Mouse (Mus musculus): ENCODE results near the gene Mrpl43. TPM values are rescaled to one million over a fixed set of nuclear protein-coding genes. Genes with fewer than 3 reads are reported as not detected.

The Mrpl43 gene
- polyA plus RNA-seq, 1 experiment from 2014 or later, result 81.8 TPM

DNA sequence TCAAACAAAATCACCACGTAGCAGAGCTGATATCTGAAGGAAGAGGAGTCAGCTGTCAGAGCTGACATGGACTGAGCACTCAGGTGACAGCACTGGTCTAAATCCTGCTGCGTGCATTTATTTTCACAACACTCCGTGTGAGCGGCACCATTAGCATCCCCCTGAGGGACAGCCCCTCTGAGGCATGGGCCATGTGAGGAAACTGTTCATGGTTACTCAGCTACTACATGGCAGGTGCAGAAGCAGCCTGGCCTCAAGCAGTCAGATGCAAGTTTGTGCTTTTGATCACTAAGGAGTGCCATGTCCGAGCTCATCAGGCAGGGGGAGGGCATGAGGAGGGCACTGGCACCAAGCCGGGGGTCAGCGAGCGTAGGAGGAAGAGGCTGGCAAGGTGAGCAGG lies 6.6 kb downstream of the Mrpl43 start:
- no peak overlapping the region for H3K27ac ChIP-seq (ENCODE audit: low read length)
- H3K27me3 ChIP-seq (replicated peaks; ENCODE audit: control insufficient read depth, insufficient read depth, low read length), result no peaks in the 10 kb centered on the region
- no peak overlapping the region for H3K4me3 ChIP-seq (replicated peaks; ENCODE audit: low read length)
- peaks cover 22% of the 10 kb centered on the region for H3K36me3 ChIP-seq (ENCODE audit: control insufficient read depth, insufficient read depth)
- ATAC-seq, result no peak
- H3K9me3 ChIP-seq (ENCODE audit: control insufficient read depth, low read length), result no peaks in the 10 kb centered on the region
- no peaks in the 10 kb centered on the region for H3K4me1 ChIP-seq (replicated peaks; ENCODE audit: control insufficient read depth, insufficient read depth, low read length)
- H3K4me2 ChIP-seq (ENCODE audit: low read length), result no peak overlapping the region
- H3K9ac ChIP-seq (replicated peaks; ENCODE audit: low read depth, low read length), result no peak overlapping the region
- 95% methylated on average over 8 of the region's 8 CpGs for WGBS

DNA sequence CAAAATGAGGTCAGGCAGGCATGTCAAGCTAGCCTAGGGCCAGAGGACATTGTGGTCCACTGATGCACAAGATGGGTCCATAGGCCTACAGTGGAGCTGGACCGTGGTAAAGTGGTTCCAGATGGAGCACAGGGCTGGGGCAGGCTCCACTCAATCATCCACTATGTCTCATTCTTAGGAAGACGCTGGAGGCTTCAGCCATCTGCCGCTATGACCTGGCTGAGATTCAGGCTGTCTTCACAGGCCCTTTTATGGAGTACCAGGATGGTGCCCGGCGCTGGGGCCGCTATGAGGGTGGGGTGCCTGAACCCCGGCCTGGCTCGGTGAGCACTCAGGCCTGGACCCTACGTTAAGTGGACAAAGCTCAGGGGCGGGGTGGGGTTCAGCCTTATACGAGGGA lies 8.5 kb downstream of the Mrpl43 start:
- Histone ChIP-seq H3K9ac (replicated peaks; ENCODE audit: low read depth, low read length) (no peak overlapping the region), H3K27me3 (replicated peaks; ENCODE audit: control insufficient read depth, insufficient read depth, low read length) (no peaks in the 10 kb centered on the region), H3K27ac (ENCODE audit: low read length) (no peak overlapping the region), H3K4me3 (replicated peaks; ENCODE audit: low read length) (no peak overlapping the region), H3K4me1 (replicated peaks; ENCODE audit: control insufficient read depth, insufficient read depth, low read length) (no peaks in the 10 kb centered on the region), H3K4me2 (ENCODE audit: low read length) (no peak overlapping the region), H3K9me3 (ENCODE audit: control insufficient read depth, low read length) (no peaks in the 10 kb centered on the region), H3K36me3 (ENCODE audit: control insufficient read depth, insufficient read depth) (peaks cover 22% of the 10 kb centered on the region)
- ATAC-seq, result no peak
- WGBS, result 91% methylated on average over 11 of the region's 11 CpGs

GRCm38 (mm10) chr19:44992712-44993111 lies 13.5 kb downstream of the Mrpl43 start:
- no peaks in the 10 kb centered on the region for H3K9me3 ChIP-seq (ENCODE audit: control insufficient read depth, low read length)
- no peak overlapping the region for H3K4me2 ChIP-seq (ENCODE audit: low read length)
- H3K9ac ChIP-seq (replicated peaks; ENCODE audit: low read depth, low read length), result no peak overlapping the region
- no peak overlapping the region for H3K4me3 ChIP-seq (replicated peaks; ENCODE audit: low read length)
- peaks cover 3% of the 10 kb centered on the region; the same call in 1 of the 2 replicates for H3K36me3 ChIP-seq (ENCODE audit: control insufficient read depth, insufficient read depth)
- WGBS, result 67% methylated on average over 7 of the region's 7 CpGs
- no peak for ATAC-seq
- H3K27ac ChIP-seq (ENCODE audit: low read length), result no peak overlapping the region
- H3K27me3 ChIP-seq (replicated peaks; ENCODE audit: control insufficient read depth, insufficient read depth, low read length), result no peaks in the 10 kb centered on the region
- peaks cover 33% of the 10 kb centered on the region for H3K4me1 ChIP-seq (replicated peaks; ENCODE audit: control insufficient read depth, insufficient read depth, low read length)

GRCm38 (mm10) chr19:44992246-44992645 lies 14.0 kb downstream of the Mrpl43 start:
- no peak overlapping the region for H3K4me2 ChIP-seq (ENCODE audit: low read length)
- no peak overlapping the region for H3K9ac ChIP-seq (replicated peaks; ENCODE audit: low read depth, low read length)
- H3K27ac ChIP-seq (ENCODE audit: low read length), result no peak overlapping the region
- 61% methylated on average over 7 of the region's 7 CpGs for WGBS
- peaks cover 38% of the 10 kb centered on the region for H3K4me1 ChIP-seq (replicated peaks; ENCODE audit: control insufficient read depth, insufficient read depth, low read length)
- H3K4me3 ChIP-seq (replicated peaks; ENCODE audit: low read length), result no peak overlapping the region
- H3K9me3 ChIP-seq (ENCODE audit: control insufficient read depth, low read length), result no peaks in the 10 kb centered on the region
- no peak for ATAC-seq
- peaks cover 3% of the 10 kb centered on the region; the same call in 1 of the 2 replicates for H3K36me3 ChIP-seq (ENCODE audit: control insufficient read depth, insufficient read depth)
- no peaks in the 10 kb centered on the region for H3K27me3 ChIP-seq (replicated peaks; ENCODE audit: control insufficient read depth, insufficient read depth, low read length)

DNA sequence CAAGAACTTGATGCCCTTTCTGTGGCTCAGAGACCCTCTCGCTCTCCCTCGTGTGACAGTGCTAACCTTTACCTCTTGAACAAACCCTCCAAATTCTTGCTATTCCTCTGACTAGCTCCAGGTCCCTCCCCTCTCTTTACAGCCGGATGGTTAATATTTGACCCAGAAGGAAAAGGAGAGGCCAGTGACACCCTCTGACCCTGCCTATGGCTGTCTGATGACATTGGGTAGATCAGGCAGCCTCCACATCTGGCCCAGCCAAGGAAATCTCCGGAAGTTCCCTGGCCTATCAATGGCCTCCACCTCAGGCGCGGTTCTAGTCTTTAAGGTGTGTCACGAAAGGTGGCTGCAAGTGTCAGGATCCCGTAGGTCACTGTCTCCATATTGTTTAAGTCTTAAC lies 15.2 kb downstream of the Mrpl43 start:
- H3K4me1 ChIP-seq (replicated peaks; ENCODE audit: control insufficient read depth, insufficient read depth, low read length), result peaks cover 39% of the 10 kb centered on the region
- H3K27me3 ChIP-seq (replicated peaks; ENCODE audit: control insufficient read depth, insufficient read depth, low read length), result no peaks in the 10 kb centered on the region
- H3K9me3 ChIP-seq (ENCODE audit: control insufficient read depth, low read length), result no peaks in the 10 kb centered on the region
- no peaks in the 10 kb centered on the region for H3K36me3 ChIP-seq (ENCODE audit: control insufficient read depth, insufficient read depth)
- ATAC-seq, result no peak
- no peak overlapping the region; the same call in 1 of the 2 replicates for H3K4me2 ChIP-seq (ENCODE audit: low read length)
- H3K9ac ChIP-seq (replicated peaks; ENCODE audit: low read depth, low read length), result no peak overlapping the region
- H3K4me3 ChIP-seq (replicated peaks; ENCODE audit: low read length), result no peak overlapping the region
- WGBS, result 84% methylated on average over 8 of the region's 8 CpGs
- no peak overlapping the region for H3K27ac ChIP-seq (ENCODE audit: low read length)

DNA sequence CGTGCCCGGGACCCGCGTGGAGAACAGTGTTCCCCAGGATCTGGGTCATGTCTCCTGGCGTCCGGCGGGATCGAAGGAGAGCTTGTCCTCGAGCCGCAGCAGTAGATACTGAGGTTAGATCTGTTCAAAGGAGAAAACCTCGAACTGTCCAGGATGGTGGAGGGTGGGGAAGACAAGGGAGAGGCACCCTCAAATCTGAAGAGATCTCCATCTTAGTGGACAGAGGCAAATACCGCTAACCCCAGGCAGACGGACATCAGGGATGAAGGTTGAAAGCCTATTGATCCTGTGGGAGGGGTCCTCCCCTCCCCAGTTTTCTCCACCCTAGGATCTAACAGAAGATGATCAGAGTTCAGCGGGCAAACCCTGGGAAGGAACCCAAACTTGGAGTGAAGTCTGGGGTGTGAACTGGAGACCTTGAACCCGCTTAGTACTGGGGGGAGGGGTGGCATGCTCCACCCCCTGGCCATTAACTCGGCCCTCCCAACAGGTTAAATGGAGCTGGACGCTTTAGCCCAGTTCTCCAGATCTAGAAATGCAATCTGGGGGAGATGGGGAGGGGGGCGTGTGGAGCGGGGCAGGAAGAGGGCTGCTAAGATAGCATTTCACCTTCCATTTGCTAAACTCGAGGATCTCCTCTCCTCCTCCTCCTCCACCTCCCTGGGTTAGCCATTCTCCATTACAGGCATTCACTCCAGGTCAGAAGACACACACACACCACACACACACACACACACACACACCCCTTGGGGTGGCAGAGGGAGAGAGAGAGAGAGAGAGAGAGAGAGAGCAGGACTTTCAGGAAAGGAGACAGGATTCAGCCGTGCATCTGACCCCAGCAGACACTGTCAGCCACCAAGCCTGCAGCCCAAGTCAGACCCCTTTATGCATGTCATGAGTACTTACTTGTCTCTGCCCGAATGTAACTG lies 16.4 kb downstream of the Mrpl43 start:
- WGBS, result 5% methylated on average over 22 of the region's 22 CpGs
- Histone ChIP-seq H3K36me3 (ENCODE audit: control insufficient read depth, insufficient read depth) (no peaks in the 10 kb centered on the region), H3K27me3 (replicated peaks; ENCODE audit: control insufficient read depth, insufficient read depth, low read length) (no peaks in the 10 kb centered on the region), H3K9ac (replicated peaks; ENCODE audit: low read depth, low read length) (peak overlapping the region; percentile 90), H3K9me3 (ENCODE audit: control insufficient read depth, low read length) (no peaks in the 10 kb centered on the region), H3K4me2 (ENCODE audit: low read length) (peak overlapping the region; percentile 88), H3K4me3 (replicated peaks; ENCODE audit: low read length) (peak overlapping the region; percentile 79), H3K4me1 (replicated peaks; ENCODE audit: control insufficient read depth, insufficient read depth, low read length) (peaks cover 39% of the 10 kb centered on the region), H3K27ac (ENCODE audit: low read length) (peak overlapping the region; percentile 35; the same call in 1 of the 2 replicates)
- ATAC-seq, result peak; percentile 26; the same call in 1 of the 2 replicates

- no peaks in the 10 kb centered on the region for H3K36me3 ChIP-seq (ENCODE audit: control insufficient read depth, insufficient read depth)
- WGBS, result under 1% methylated on average over 48 of the region's 58 CpGs
Measured at GRCm38 (mm10) chr19:44988831-44989566, 17.2 kb downstream of the Mrpl43 start, which contains the start of gene Sema4g. TSS of gene Sema4g (plus strand) at chr19:44989101.

DNA sequence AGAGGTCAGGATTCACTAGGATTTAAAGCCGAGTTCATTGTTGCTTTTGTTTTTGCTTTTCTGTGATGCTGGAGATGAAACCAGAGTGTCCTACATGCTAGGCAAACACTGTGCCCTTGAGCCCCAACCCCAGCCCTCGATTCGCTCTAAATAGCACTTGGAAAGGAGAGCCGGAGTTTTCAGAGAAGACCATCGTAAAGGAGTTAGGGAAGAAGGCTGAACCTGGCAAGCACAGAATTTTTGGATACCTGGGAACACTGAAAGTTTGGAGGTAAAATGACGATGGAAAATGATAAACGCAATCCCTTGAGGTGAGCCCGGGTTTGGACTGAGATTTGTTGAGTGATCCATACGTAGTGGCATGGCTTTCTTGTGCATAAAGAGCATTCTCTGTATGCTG lies 17.9 kb downstream of the Mrpl43 start:
- Histone ChIP-seq H3K9me3 (ENCODE audit: control insufficient read depth, low read length) (no peaks in the 10 kb centered on the region), H3K9ac (replicated peaks; ENCODE audit: low read depth, low read length) (peak overlapping the region; percentile 90), H3K4me3 (replicated peaks; ENCODE audit: low read length) (peak overlapping the region; percentile 79), H3K27ac (ENCODE audit: low read length) (peak overlapping the region; percentile 29), H3K4me2 (ENCODE audit: low read length) (peak overlapping the region; percentile 88), H3K4me1 (replicated peaks; ENCODE audit: control insufficient read depth, insufficient read depth, low read length) (peaks cover 39% of the 10 kb centered on the region), H3K36me3 (ENCODE audit: control insufficient read depth, insufficient read depth) (no peaks in the 10 kb centered on the region), H3K27me3 (replicated peaks; ENCODE audit: control insufficient read depth, insufficient read depth, low read length) (no peaks in the 10 kb centered on the region)
- no peak for ATAC-seq
- 37% methylated on average over 9 of the region's 9 CpGs for WGBS

More at GRCm38 (mm10) chr19:44988831-44989566, 17.2 kb downstream of the Mrpl43 start, which contains the start of gene Sema4g:
- peak; percentile 78 for ATAC-seq
- peak within 1 kb of the TSS; percentile 90 for H3K9ac ChIP-seq (replicated peaks; ENCODE audit: low read depth, low read length)
- peak within 1 kb of the TSS; percentile 88 for H3K4me2 ChIP-seq (ENCODE audit: low read length)
- no peaks in the 10 kb centered on the region for H3K9me3 ChIP-seq (ENCODE audit: control insufficient read depth, low read length)
- peak within 1 kb of the TSS; percentile 35 for H3K27ac ChIP-seq (ENCODE audit: low read length)
- H3K27me3 ChIP-seq (replicated peaks; ENCODE audit: control insufficient read depth, insufficient read depth, low read length), result no peaks in the 10 kb centered on the region
- peak within 1 kb of the TSS; percentile 79 for H3K4me3 ChIP-seq (replicated peaks; ENCODE audit: low read length)
- H3K4me1 ChIP-seq (replicated peaks; ENCODE audit: control insufficient read depth, insufficient read depth, low read length), result peaks cover 39% of the 10 kb centered on the region

DNA sequence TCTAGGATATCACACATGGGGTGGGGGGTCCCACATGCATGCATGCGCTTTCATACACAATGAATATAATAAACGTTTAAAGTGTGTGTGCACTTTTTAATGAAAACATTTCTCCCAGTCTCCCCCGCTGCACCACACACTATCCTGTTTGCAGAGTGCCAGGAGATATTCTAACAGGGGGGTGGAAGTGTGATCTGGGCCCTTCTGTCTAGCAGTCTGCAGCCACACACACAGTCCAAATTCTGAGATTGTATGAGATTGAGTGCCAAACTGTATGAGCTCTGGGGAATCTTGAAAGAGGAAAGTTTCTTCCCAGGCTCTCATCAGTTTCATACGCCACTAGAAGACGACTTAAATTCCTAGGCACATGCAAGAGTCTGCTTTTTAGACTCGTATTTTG lies 18.4 kb downstream of the Mrpl43 start:
- H3K36me3 ChIP-seq (ENCODE audit: control insufficient read depth, insufficient read depth), result no peaks in the 10 kb centered on the region
- H3K9me3 ChIP-seq (ENCODE audit: control insufficient read depth, low read length), result no peaks in the 10 kb centered on the region
- H3K9ac ChIP-seq (replicated peaks; ENCODE audit: low read depth, low read length), result no peak overlapping the region
- H3K4me3 ChIP-seq (replicated peaks; ENCODE audit: low read length), result no peak overlapping the region
- no peaks in the 10 kb centered on the region for H3K27me3 ChIP-seq (replicated peaks; ENCODE audit: control insufficient read depth, insufficient read depth, low read length)
- H3K4me2 ChIP-seq (ENCODE audit: low read length), result peak overlapping the region; percentile 88; the same call in 1 of the 2 replicates
- ATAC-seq, result peak; percentile 62
- WGBS, result 48% methylated on average over 6 of the region's 6 CpGs
- H3K4me1 ChIP-seq (replicated peaks; ENCODE audit: control insufficient read depth, insufficient read depth, low read length), result peaks cover 39% of the 10 kb centered on the region
- no peak overlapping the region for H3K27ac ChIP-seq (ENCODE audit: low read length)
